Mouse (Mus musculus) cerebellum, adult 2 months (tissue): ENCODE data around the gene Hnf4a.

Experiments
- CTCF ChIP-seq: fragments of 200-500 bp; IDR thresholded peaks from 2 replicates; pipeline ENCODE4 v1.5.1; 2011; ENCODE audit warnings: low read depth, mild to moderate bottlenecking, control low read depth, low read length, moderate library complexity, borderline replicate concordance; ENCODE audit not compliant: insufficient read depth
- POLR2A ChIP-seq: fragments of 200-500 bp; IDR thresholded peaks from 2 replicates; pipeline ENCODE4 v1.6.1; 2011; ENCODE audit warnings: low read length, control low read depth, borderline replicate concordance; ENCODE audit not compliant: insufficient read depth

DNA sequence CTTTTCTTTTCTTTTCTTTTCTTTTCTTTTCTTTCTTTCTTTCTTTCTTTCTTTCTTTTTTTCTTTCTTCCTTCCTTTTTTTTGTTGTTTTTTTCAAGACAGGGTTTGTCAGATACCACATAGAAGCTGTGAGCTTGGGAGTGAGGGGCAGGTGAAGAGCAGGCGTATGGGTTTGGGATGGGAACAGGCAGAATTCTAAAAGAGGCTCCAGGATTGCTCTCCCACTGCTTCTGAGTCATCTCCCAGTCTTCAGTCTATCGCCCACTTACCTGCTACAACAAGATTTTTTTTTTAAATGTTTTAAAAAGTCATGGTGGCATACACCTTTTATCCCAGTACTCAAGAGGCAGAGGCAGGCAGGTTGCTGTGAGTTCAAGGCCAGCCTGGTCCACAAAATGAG is 71.4 kb downstream of the Hnf4a start:
- no peak for TF ChIP-seq POLR2A
- no peak for TF ChIP-seq CTCF
